In the genomic region with DNA sequence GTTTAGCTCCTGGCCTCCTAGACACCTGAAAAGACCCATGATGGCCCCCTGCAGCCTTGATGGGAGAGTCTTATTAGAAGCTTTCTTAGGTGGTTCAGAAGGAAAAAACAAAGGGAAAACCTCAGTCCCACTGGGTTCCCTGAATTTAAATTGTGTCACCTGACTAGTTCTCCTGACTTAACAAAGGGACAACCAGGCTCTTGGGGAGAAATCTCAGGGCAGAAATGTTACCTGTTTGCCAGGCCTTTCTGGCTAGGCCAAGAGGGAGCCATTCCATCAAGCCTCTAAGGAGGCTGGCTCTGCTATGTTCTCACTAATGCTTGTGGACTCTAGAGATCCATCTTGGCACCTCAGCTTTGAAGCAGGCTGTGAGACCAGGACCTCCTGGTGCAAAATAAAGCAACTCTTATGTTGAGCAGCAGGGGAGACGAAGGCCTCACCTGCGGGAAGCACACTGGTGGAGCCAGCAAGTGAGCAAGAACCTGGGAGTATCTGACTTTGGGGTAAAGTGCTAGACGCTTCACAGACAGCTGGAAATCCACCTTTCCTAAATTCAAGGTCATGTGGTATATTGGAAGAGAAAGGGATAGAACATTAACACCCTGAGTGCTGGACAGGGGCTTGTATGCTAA, we compare ENCODE assay signal across 19 mouse cellular contexts. TPM values are rescaled to one million over a fixed set of nuclear protein-coding genes. Genes with fewer than 3 reads are reported as not detected.
DNase-seq lines count a peak whose midpoint lies in the region; ATAC-seq lines count a peak whose summit lies in the region.
"Had no signal": no experiment of that assay in that cellular context is flagged by ENCODE, and none has a peak within 500 bp of the region (broad histone marks: within the 10 kb centered on the region; RNA-seq: fewer than 3 reads in every experiment).

No protein-coding gene starts in this region.

- H3K9me3 ChIP-seq in liver, embryonic 12.5 days (replicated peaks), result no peaks in the 10 kb centered on the region
- H3K9me3 ChIP-seq in liver, embryonic 15.5 days (replicated peaks), result no peaks in the 10 kb centered on the region
- H3K9me3 ChIP-seq: embryonic facial prominence, embryonic 15.5 days; hindbrain, embryonic 10.5 days; limb, embryonic 10.5 days had no signal

- 74% methylated on average over 3 of the region's 3 CpGs for WGBS in liver, embryonic 12.5 days (ENCODE audit: insufficient replicate concordance)
- WGBS in liver, embryonic 15.5 days (ENCODE audit: insufficient replicate concordance), result 79% methylated on average over 3 of the region's 3 CpGs

- no peak for ATAC-seq in liver, embryonic 12.5 days
- ATAC-seq in liver, embryonic 15.5 days (ENCODE audit: insufficient read depth), result no peak
- ATAC-seq: hindbrain, postnatal 0 days; midbrain, embryonic 16.5 days had no signal

- peaks cover 7% of the 10 kb centered on the region; the same call in 1 of the 2 replicates for H3K4me1 ChIP-seq in liver, embryonic 12.5 days
- H3K4me1 ChIP-seq in liver, embryonic 15.5 days (replicated peaks), result peaks cover 14% of the 10 kb centered on the region; the same call in 1 of the 2 replicates
- H3K4me1 ChIP-seq: embryonic facial prominence, embryonic 15.5 days; hindbrain, embryonic 10.5 days; limb, embryonic 10.5 days had no signal

- H3K4me3 ChIP-seq in liver, embryonic 12.5 days, result no peak overlapping the region
- no peak overlapping the region for H3K4me3 ChIP-seq in liver, embryonic 15.5 days (replicated peaks)
- H3K4me3 ChIP-seq: embryonic facial prominence, embryonic 15.5 days; hindbrain, embryonic 10.5 days; limb, embryonic 10.5 days had no signal

- no peak overlapping the region for H3K4me2 ChIP-seq in liver, embryonic 12.5 days
- H3K4me2 ChIP-seq in liver, embryonic 15.5 days, result no peak overlapping the region
- H3K4me2 ChIP-seq: embryonic facial prominence, embryonic 15.5 days had no signal

- H3K27me3 ChIP-seq in liver, embryonic 12.5 days (replicated peaks), result no peaks in the 10 kb centered on the region
- H3K27me3 ChIP-seq in liver, embryonic 15.5 days, result no peaks in the 10 kb centered on the region
- H3K27me3 ChIP-seq in splenic B cell, adult 2 months (ENCODE audit: control insufficient read depth, insufficient read depth, low read length, poor library complexity, severe bottlenecking), result no peaks in the 10 kb centered on the region
- H3K27me3 ChIP-seq: embryonic facial prominence, embryonic 15.5 days had no signal

- DNase-seq in liver, result no peak
- DNase-seq in R1 (ENCODE audit: low read depth, low spot score), result peak; percentile 16
- peak; percentile 46 for DNase-seq in splenic B cell, adult 2 months (ENCODE audit: low read depth, low spot score)
- no peak for DNase-seq in urinary bladder, postnatal 25 days (ENCODE audit: low spot score)
- DNase-seq in urinary bladder, postnatal 4 days (ENCODE audit: low spot score in 2 of 2), result no peak
- DNase-seq: adrenal gland, postnatal 36 days; cerebellum, adult 11-12 months; cerebellum, postnatal 14 days; kidney, adult 18-20 months; kidney, postnatal 10 days; right cerebral cortex, postnatal 25 days; thymus, adult 18-20 months had no signal

- H3K36me3 ChIP-seq in liver, embryonic 12.5 days, result peaks cover 100% of the 10 kb centered on the region
- peaks cover 100% of the 10 kb centered on the region for H3K36me3 ChIP-seq in liver, embryonic 15.5 days (replicated peaks)
- H3K36me3 ChIP-seq in splenic B cell, adult 2 months (ENCODE audit: control insufficient read depth, insufficient read depth, low read length, poor library complexity, severe bottlenecking), result peaks cover 41% of the 10 kb centered on the region

- peak overlapping the region; percentile 51 for H3K27ac ChIP-seq in liver, embryonic 12.5 days
- H3K27ac ChIP-seq in liver, embryonic 15.5 days (replicated peaks), result peak overlapping the region; percentile 24; the same call in 1 of the 2 replicates
- H3K27ac ChIP-seq: embryonic facial prominence, embryonic 15.5 days; hindbrain, embryonic 10.5 days; hindbrain, postnatal 0 days; limb, embryonic 10.5 days had no signal

- no peak overlapping the region for H3K9ac ChIP-seq in liver, embryonic 12.5 days
- H3K9ac ChIP-seq in liver, embryonic 15.5 days, result no peak overlapping the region
- H3K9ac ChIP-seq: embryonic facial prominence, embryonic 15.5 days had no signal

RNA-seq across cellular contexts. Expression of gene Ttpal, which starts 15.2 kb away (rescaled TPM):
- polyA plus RNA-seq in liver, embryonic 12.5 days (2016; fragmentation: Nextera tagmentation; extraction: Ambion mirVana), result 18.2 and 20.4 TPM in 2 replicates
- 8.5 and 10.4 TPM in 2 replicates for polyA plus RNA-seq in liver, embryonic 15.5 days (2015; fragmentation: Nextera tagmentation; extraction: Ambion mirVana)

RNA-seq across cellular contexts. Expression of gene Serinc3, which starts 27.6 kb away (rescaled TPM):
- polyA plus RNA-seq in liver, embryonic 12.5 days (2016; fragmentation: Nextera tagmentation; extraction: Ambion mirVana), result 127 and 132 TPM in 2 replicates
- 126 and 129 TPM in 2 replicates for polyA plus RNA-seq in liver, embryonic 15.5 days (2015; fragmentation: Nextera tagmentation; extraction: Ambion mirVana)

RNA-seq across cellular contexts. Expression of gene Pkig, which starts 40.8 kb away (rescaled TPM):
- 133 and 134 TPM in 2 replicates for polyA plus RNA-seq in liver, embryonic 12.5 days (2016; fragmentation: Nextera tagmentation; extraction: Ambion mirVana)
- polyA plus RNA-seq in liver, embryonic 15.5 days (2015; fragmentation: Nextera tagmentation; extraction: Ambion mirVana), result 93.3 and 95.5 TPM in 2 replicates

Comparison
In these comparisons a context has a peak if more than half of its experiments do, and no peak if none do; other contexts are left out.
1. DNase-seq: peak in R1 (single experiment) and splenic B cell, adult 2 months (single experiment); none in liver (single experiment), urinary bladder, postnatal 25 days (single experiment) and urinary bladder, postnatal 4 days (0 of 2).